Mouse (Mus musculus) inflammation-experienced regulatory T-cells, adult 6 months (primary cell): ENCODE measurements around the gene Tbx4. TPM values are rescaled to one million over a fixed set of nuclear protein-coding genes. Genes with fewer than 3 reads are reported as not detected.

Experiments used
- ATAC-seq: one replicate; pipeline ENCODE4 v1.8.0; 2017
- polyA plus RNA-seq, 3 experiments: library from polyadenylated mRNA; unstranded; fragments of 100-300 nt; shearing (Covaris generic); gene quantifications; one replicate each; pipeline ENCODE4 v1.2.1; 2017

Tbx4 gene
- polyA plus RNA-seq, 3 experiments from 2014 or later: not detected

- no peak for ATAC-seq
Observed at GRCm38 (mm10) chr11:85857997-85858698, 28.1 kb upstream of the Tbx4 start.

GRCm38 (mm10) chr11:85864363-85864762 is 21.9 kb upstream of the Tbx4 start:
- ATAC-seq: no peak

DNA sequence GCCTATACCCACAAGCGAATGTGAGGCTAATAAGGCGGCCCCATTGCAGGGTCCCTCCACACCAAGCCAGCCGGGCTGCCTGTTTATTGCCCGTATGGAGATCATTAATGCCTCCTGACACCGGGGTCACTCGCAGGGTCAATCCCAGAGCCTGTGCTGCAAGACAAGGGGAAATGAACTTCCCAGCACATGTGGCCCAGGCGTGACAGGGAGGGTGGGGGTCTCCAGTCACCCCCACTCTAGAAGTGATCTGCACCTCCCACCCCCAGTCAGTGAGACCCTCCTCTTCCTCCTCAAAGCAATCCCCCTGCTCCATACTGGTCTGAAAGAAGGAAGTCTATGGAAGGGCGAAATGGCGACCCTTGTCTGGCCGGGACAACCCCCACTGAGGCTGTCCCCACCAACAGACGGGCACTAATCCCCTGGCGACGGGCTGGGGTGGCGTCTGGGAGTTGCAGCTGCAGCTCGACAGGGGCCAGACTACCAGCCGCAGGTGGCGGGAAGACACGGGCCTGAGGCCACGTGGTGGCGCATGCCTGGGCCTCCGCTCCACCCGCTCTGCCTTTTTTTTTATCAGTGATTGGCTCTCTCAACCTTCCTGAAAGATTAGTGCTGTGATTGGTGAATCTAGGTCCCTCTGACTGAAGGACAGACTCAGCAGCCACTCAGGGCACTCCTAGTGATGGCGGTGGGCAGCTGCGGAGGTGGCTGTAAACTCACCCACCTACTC is 10.0 kb upstream of the Tbx4 start:
- ATAC-seq: no peak

DNA sequence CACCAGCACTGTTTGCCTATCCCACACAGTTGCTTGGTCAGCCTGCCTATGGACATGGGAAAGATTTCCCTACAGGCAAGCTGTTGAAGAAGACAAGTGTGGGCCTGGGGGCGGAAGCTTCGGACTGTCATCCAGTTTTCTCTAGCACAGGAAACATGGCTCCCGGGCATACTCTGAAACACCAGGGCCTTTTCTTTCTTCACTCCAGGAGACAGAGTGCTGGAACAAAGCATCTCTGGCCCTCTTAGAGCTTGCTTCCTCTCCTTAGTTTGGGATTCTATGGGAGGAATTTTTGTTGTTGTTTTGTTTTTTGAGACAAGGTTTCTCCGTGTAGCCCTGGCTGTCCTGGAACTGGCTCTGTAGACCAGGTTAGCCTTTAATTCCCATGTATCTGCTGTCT is 1.7 kb upstream of the Tbx4 start:
- no peak for ATAC-seq

- no peak for ATAC-seq
Observed at GRCm38 (mm10) chr11:85886429-85886785, 185 bp downstream of the Tbx4 start.

- ATAC-seq: no peak
Observed at GRCm38 (mm10) chr11:85887273-85887672, 1.1 kb downstream of the Tbx4 start.

GRCm38 (mm10) chr11:85887801-85888450 is 1.7 kb downstream of the Tbx4 start:
- ATAC-seq: no peak

GRCm38 (mm10) chr11:85888451-85888961 is 2.3 kb downstream of the Tbx4 start:
- no peak for ATAC-seq

- no peak for ATAC-seq
Observed at GRCm38 (mm10) chr11:85889056-85889729, 3.0 kb downstream of the Tbx4 start.

GRCm38 (mm10) chr11:85889730-85890562 is 3.7 kb downstream of the Tbx4 start:
- no peak for ATAC-seq

DNA sequence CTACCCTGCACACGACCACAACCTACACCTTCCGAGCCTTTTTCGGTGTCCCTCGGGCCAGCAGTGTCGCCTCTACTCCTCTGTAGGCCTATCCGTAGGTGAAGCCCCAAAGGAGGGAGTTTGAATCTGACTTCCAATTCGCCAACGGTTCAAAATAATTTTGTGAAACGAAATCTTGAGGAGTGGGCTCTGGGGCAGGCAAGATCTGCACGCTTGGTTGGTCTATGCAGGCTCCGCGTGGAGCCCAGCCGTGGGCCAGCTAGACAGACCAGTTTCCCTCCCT is 4.3 kb downstream of the Tbx4 start:
- ATAC-seq: no peak

- no peak for ATAC-seq
Observed at GRCm38 (mm10) chr11:85891010-85891691, 4.9 kb downstream of the Tbx4 start.

DNA sequence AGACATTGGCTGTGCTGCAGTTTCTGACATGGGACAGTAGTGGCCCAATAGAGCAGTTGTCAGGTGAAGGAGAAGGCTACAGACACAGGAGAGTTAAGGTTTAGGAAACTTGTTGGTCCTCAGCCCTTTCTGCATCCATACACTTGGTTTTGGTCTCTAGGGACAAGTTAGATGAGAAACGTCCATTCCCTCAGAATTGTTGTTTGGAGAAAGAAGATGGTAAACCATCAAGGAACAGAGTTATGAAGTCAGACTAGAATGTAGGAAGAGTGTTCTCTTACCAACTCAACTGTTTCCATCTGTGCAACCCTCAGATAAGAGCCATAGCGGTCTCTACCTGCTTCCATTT is 5.4 kb downstream of the Tbx4 start:
- no peak for ATAC-seq

- ATAC-seq: no peak
Observed at GRCm38 (mm10) chr11:85892771-85893170, 6.5 kb downstream of the Tbx4 start.

DNA sequence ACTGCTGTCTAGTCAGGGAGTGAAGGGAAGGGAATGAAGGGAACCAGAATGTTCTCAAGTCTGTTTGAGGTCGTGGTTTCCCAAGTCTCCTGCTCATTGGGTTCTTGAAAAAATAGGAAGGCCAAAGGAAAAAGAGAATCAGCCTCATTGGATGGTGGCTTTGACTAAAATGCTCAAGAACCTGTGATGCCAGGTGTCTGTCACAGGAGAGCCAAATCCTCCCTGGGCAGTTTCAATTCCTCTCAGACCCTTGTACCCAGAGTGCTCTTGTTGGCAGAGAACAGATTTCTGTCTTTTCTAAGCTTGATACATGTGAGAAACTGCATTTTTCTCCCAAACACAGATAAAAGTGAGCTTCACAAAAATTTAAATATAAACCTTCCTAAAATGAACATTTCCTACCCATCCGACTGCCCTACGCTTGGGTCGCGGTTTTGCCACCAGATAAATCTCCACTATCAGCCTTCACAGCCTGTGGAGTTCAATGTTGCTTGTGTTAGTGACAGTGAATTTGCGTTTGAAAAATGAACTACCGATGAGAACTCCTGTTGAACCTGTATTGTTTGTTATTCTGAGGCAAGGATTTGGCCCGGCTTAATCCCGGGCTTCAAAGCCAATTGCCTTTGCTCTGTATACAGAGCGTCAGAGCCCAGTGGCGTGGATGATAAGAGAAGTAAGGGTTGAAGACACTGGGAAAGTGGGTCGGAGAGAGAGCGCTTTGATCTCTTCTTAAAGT is 7.3 kb downstream of the Tbx4 start:
- ATAC-seq: no peak

DNA sequence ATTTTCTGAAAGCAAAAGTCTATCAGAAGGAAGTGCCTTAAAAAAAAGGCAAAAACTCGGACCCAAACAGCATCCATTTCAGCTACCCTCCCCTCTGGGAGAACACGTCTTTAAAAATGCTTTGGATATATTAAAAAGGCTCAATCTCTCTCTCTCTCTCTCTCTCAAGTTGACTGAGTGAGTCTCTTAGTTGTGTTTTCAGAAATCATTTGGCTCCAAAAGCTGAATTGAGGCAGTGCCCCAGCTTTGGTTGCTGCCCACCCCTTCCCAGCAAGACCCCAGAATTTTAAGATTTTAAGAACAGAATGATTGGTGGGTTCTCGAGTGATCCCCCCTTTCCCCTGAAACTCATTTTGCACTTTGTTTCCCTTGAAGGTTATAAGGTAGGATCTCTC is 7.9 kb downstream of the Tbx4 start:
- ATAC-seq: no peak

DNA sequence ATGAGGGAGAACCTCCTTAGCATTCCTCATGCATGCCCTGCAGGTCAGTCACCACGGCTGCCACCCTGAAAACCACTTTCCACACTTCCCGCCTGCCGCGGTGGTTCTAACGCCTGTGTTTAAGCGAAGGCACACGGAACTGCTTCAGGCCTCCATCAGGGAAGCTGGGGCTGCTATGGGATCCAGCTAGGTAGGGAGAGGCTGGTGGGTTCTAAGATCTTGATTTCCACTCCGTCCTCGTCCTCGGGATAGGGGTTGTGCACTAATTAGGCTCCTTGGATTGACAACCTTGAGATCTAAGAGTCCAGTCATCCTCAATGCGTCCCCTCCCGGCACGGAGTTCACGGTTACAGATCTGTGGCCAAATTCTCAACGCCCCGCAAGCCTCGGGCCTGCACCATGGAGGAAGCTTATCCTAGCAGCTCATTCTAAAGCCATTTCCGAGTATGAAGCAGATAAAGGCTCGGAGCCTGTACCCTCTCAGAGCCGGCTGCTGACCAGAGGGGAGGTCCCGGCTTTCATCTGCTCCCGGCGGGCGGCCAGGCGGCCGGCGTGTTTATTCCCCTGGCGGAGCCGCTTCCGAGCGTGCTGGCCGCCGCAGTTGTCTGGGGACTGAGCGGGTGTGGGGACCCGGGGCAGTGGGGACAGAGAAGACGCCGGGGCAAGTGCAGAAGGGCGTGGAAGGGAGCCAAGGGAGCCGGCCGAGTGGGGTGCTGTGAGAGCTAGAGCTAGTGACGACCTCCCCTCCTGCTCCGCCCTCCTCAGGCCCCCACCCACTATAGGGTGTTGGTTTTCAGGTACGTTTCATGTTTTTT is 8.7 kb downstream of the Tbx4 start:
- ATAC-seq: no peak

GRCm38 (mm10) chr11:85896335-85896985 is 10.2 kb downstream of the Tbx4 start:
- no peak for ATAC-seq

GRCm38 (mm10) chr11:85900291-85900690 is 14.1 kb downstream of the Tbx4 start:
- ATAC-seq: no peak

GRCm38 (mm10) chr11:85909514-85909913 is 23.3 kb downstream of the Tbx4 start:
- no peak for ATAC-seq
